Mouse (Mus musculus) midbrain, postnatal 0 days (tissue): ENCODE measurements around the gene AI464131. TPM values are rescaled to one million over a fixed set of nuclear protein-coding genes. Genes with fewer than 3 reads are reported as not detected.

Experiments
- ATAC-seq: fragments of 200-750 bp; cut with Nextera tagmentation; 2 replicates; pipeline ENCODE4 v1.8.0; 2017; ENCODE audit warnings: moderate number of reproducible peaks, mild to moderate bottlenecking, moderate TSS enrichment, moderate library complexity; ENCODE audit not compliant: low FRiP score
- DNase-seq: peaks from one replicate; pipeline ENCODE4 v3.0.0-alpha.2; 2015; ENCODE audit warnings: low spot score
- H3K27ac ChIP-seq: fragments of 300-500 bp; sonication (generic); 2 replicates; pipeline ENCODE4 v1.5.1; 2014; ENCODE audit warnings: low read depth, mild to moderate bottlenecking, low read length, mixed read lengths
- H3K27me3 ChIP-seq: fragments of 300-500 bp; sonication (generic); 2 replicates; pipeline ENCODE4 v1.6.1; 2014; ENCODE audit warnings: low read length, control low read depth, mixed read lengths; ENCODE audit not compliant: insufficient read depth
- H3K36me3 ChIP-seq: fragments of 300-500 bp; sonication (generic); 2 replicates; pipeline ENCODE4 v1.6.1; 2014; ENCODE audit warnings: low read length, control low read depth, mixed read lengths; ENCODE audit not compliant: insufficient read depth
- H3K4me1 ChIP-seq: fragments of 300-500 bp; sonication (generic); 2 replicates; pipeline ENCODE4 v1.6.1; 2014; ENCODE audit warnings: mild to moderate bottlenecking, control low read depth, antibody characterized with exemption, low read length, mixed read lengths; ENCODE audit not compliant: insufficient read depth
- H3K4me2 ChIP-seq: fragments of 300-500 bp; sonication (generic); 2 replicates; pipeline ENCODE4 v1.6.1; 2014; ENCODE audit warnings: low read depth, mild to moderate bottlenecking, low read length, mixed read lengths; ENCODE audit not compliant: poor library complexity, severe bottlenecking
- H3K4me3 ChIP-seq: fragments of 300-500 bp; sonication (generic); 2 replicates; pipeline ENCODE4 v1.5.1; 2014; ENCODE audit warnings: low read depth, mild to moderate bottlenecking, low read length, moderate library complexity
- H3K9ac ChIP-seq: fragments of 300-500 bp; sonication (generic); replicated peaks from 2 replicates; pipeline ENCODE4 v1.6.1; 2014; ENCODE audit warnings: mild to moderate bottlenecking, low read length, moderate library complexity, mixed read lengths; ENCODE audit not compliant: poor library complexity, severe bottlenecking
- H3K9me3 ChIP-seq: fragments of 300-500 bp; sonication (generic); 2 replicates; pipeline ENCODE4 v1.6.1; 2016; ENCODE audit warnings: low read length, control low read depth
- CTCF ChIP-seq: IDR thresholded peaks from 2 replicates; pipeline ENCODE4 v1.5.1; 2016; ENCODE audit warnings: antibody characterized with exemption, mild to moderate bottlenecking
- WGBS: fragments of 180-500 bp; shearing (Covaris S2); extraction: QIAGEN DNeasy Blood & Tissue Kit; methylation state at CpG from one replicate; pipeline ENCODE4 v1.1.7; 2014; 5-methylcytosine and 5-hydroxymethylcytosine counted together
- polyA plus RNA-seq: library from polyadenylated mRNA; unstranded; fragments of >200 nt; fragmentation: Nextera tagmentation; extraction: Ambion mirVana; gene quantifications from 2 replicates; pipeline ENCODE4 v1.2.1, GENCODE M21; 2015
- total RNA-seq: library from RNA; depleted of rRNA; stranded (reverse); fragments of >200 nt; gene quantifications from 2 replicates; pipeline ENCODE4 v1.2.3, GENCODE M21; 2014

AI464131 gene
- total and polyA plus RNA-seq, 2 experiments from 2014 or later, result 15.7 to 46.0 TPM

DNA sequence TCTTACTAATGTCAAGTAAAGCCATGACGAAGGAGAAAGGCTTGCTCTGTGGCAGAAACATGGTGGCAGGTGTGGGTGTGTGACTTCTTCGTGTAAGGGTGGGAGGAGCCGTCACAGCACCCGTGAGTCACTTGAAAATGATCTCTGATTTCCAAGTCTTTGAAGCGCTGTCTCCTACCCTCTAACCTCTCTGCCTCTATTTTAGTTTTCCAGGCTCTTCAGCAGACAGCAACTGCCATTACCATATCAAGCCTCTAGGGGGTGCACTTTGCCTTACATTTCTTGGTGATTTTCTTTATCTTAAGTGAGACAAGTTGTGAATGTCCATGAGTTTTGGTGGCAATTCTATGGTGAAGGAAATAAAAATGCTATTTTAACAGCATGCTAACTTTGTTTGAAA, 19.9 kb upstream of the AI464131 start:
- no peak overlapping the region for H3K9ac ChIP-seq
- peak; percentile 87 for TF ChIP-seq CTCF
- H3K4me2 ChIP-seq, result no peak overlapping the region
- H3K4me3 ChIP-seq, result no peak overlapping the region
- ATAC-seq (no peak), DNase-seq (peak; percentile 71)
- H3K9me3 ChIP-seq, result no peaks in the 10 kb centered on the region
- whole genome bisulfite sequencing, result 61% methylated on average over 5 of the region's 5 CpGs
- H3K27me3 ChIP-seq, result no peaks in the 10 kb centered on the region
- peaks cover 22% of the 10 kb centered on the region for H3K36me3 ChIP-seq
- H3K4me1 ChIP-seq, result peaks cover 2% of the 10 kb centered on the region; the same call in 1 of the 2 replicates
- no peak overlapping the region for H3K27ac ChIP-seq

DNA sequence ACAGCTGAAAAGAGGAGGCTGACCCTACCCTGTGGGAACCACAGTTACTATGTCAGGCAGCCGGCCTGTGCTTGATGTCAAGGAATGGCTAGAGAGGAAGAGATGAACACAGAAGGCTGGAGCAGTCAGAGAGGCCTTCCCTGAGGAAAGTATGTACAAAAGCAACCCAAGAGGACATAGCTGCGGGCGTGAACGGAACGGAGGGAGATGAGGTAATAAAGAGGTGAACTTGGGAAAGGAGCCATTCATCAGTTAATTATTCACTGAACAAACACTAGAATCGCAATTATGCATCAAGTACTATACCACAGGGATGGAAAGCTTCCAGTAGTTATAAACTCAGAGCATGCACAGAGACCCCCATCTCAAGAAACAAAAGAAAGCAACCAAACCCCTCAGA, 19.3 kb upstream of the AI464131 start:
- 72% methylated on average over 6 of the region's 6 CpGs for WGBS
- no peak for DNase-seq

DNA sequence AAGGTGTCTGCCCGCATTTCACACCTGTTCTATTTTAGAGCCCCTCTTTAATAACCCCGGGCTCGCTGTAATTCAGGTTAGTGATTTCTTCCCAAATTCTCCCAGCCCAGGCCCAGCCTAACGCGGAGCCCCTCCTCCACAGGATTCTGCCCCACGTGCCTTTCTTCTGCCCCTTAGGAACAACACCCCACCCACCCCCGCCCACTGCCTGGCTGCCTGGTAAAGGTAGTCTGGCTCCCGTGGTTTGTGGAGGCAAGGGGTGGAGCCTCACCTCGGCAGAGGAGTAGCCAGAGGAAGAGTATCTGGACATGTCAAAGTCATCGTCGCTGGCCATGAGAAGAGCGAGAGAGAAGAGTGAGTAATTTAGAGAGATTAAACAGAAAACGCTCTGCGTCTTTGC, 17.8 kb upstream of the AI464131 start:
- ATAC-seq, result no peak

More for the DNA sequence above, 19.3 kb upstream of the AI464131 start:
- H3K9ac ChIP-seq, result no peak overlapping the region
- H3K9me3 ChIP-seq, result no peaks in the 10 kb centered on the region
- H3K4me3 ChIP-seq, result no peak overlapping the region
- H3K27ac ChIP-seq, result no peak overlapping the region
- ATAC-seq, result no peak
- H3K36me3 ChIP-seq, result peaks cover 22% of the 10 kb centered on the region
- H3K4me1 ChIP-seq, result no peaks in the 10 kb centered on the region
- H3K4me2 ChIP-seq, result no peak overlapping the region
- TF ChIP-seq CTCF, result no peak
- H3K27me3 ChIP-seq, result no peaks in the 10 kb centered on the region

DNA sequence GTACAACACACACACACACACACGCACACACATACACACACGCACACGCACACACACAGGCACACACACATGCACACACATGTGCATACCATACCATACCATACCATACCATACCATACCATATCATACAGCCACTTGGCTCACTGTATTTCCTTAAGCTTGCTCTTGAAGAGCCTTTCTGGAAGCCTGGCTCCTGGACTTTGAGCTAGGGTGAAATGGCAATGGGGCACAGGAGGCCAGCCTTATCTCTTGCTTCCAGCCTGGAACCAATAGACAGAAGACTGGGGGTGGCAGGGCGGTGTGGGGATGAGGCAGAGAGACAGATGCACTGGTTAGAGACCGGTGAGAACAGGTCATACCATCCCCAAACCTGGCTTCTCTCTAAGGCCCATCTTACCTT, 16.3 kb upstream of the AI464131 start:
- no peaks in the 10 kb centered on the region for H3K4me1 ChIP-seq
- no peaks in the 10 kb centered on the region for H3K9me3 ChIP-seq
- ATAC-seq (no peak), DNase-seq (no peak)
- peaks cover 21% of the 10 kb centered on the region for H3K36me3 ChIP-seq
- no peak overlapping the region for H3K9ac ChIP-seq
- H3K27me3 ChIP-seq, result no peaks in the 10 kb centered on the region
- no peak overlapping the region for H3K27ac ChIP-seq
- 95% methylated on average over 5 of the region's 5 CpGs for WGBS
- no peak overlapping the region for H3K4me3 ChIP-seq
- no peak overlapping the region for H3K4me2 ChIP-seq
- TF ChIP-seq CTCF, result no peak

More for the DNA sequence above, 17.8 kb upstream of the AI464131 start:
- Histone ChIP-seq H3K9me3 (no peaks in the 10 kb centered on the region), H3K4me3 (no peak overlapping the region), H3K4me1 (no peaks in the 10 kb centered on the region), H3K27me3 (no peaks in the 10 kb centered on the region), H3K9ac (no peak overlapping the region), H3K36me3 (peaks cover 22% of the 10 kb centered on the region), H3K4me2 (no peak overlapping the region), H3K27ac (no peak overlapping the region)
- no peak for TF ChIP-seq CTCF
- DNase-seq, result no peak
- 51% methylated on average over 14 of the region's 14 CpGs for WGBS

DNA sequence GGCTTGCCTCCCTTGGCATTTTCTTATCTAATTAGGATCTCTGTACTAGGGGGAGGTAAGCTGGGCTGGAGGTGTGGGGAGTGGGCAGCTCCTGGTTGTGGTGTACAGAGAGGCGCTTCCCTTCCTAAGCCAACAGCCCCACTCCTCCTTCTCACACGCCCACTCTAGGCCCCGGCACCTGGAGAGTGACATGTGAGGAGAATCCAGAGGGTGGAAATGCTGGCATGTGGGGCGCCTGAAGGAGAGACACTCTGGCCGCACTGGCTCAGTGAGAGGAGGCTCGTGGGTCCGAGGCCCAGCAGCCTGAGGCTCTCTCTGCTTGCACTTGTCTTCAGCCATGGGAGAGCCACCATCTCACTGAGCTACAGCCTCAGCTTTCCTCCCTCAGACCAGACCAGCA, 15.5 kb upstream of the AI464131 start:
- Histone ChIP-seq H3K9me3 (no peaks in the 10 kb centered on the region), H3K36me3 (peaks cover 15% of the 10 kb centered on the region), H3K27me3 (no peaks in the 10 kb centered on the region), H3K4me3 (no peak overlapping the region), H3K4me1 (peaks cover 5% of the 10 kb centered on the region), H3K9ac (no peak overlapping the region), H3K4me2 (no peak overlapping the region), H3K27ac (no peak overlapping the region)
- TF ChIP-seq CTCF, result no peak
- ATAC-seq (no peak), DNase-seq (no peak)
- 76% methylated on average over 7 of the region's 7 CpGs for whole genome bisulfite sequencing

DNA sequence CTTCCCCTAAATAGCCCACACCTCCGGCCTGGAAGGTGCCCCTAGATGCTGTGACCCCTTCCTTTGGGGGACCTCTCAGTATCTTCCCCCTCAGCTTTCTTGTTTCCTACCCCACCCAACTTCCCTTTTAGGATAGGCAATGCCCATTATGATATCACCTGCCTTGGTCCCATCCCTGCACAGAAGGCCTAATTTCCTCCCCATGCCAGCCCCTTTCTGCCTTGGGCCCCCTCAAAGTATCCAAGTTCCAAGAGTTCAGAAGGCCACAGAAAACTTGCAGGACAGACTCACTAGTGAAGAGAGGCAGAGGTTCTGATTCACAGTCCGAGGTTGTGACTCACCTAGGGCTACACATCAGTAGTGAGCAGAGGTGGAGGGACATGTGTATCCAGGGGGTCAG, 14.4 kb upstream of the AI464131 start, which contains the start of gene 1110017D15Rik:
Gene 1110017D15Rik, minus strand, starts transcription at position 101 of the 400 bp plus-strand sequence.
- no peak for ATAC-seq

More for the DNA sequence above, 14.4 kb upstream of the AI464131 start, which contains the start of gene 1110017D15Rik:
- 95% methylated on average over 2 of the region's 2 CpGs for WGBS
- Histone ChIP-seq H3K36me3 (peaks cover 15% of the 10 kb centered on the region), H3K4me3 (no peak within 1 kb of the TSS), H3K27ac (no peak within 1 kb of the TSS), H3K9ac (no peak within 1 kb of the TSS), H3K27me3 (no peaks in the 10 kb centered on the region), H3K4me2 (no peak within 1 kb of the TSS), H3K9me3 (no peaks in the 10 kb centered on the region), H3K4me1 (peaks cover 7% of the 10 kb centered on the region)
- no peak for DNase-seq
- no peak for TF ChIP-seq CTCF
